Mouse (Mus musculus) spleen, adult 2 months (tissue): ENCODE measurements around the gene Cfap157. TPM values are rescaled to one million over a fixed set of nuclear protein-coding genes. Genes with fewer than 3 reads are reported as not detected.

Experiments
- DNase-seq, 2 experiments: peaks; one replicate each; pipeline versions ENCODE4 v3.0.0 to v3.0.0-alpha.2; 2012 to 2021; ENCODE audit warnings: low spot score in 2 of 2, low read depth in 1 of 2
- H3K27ac ChIP-seq: fragments of 200-500 bp; 2 replicates; pipeline ENCODE4 v1.5.1; 2012; ENCODE audit warnings: low read length, inconsistent platforms; ENCODE audit not compliant: insufficient read depth
- H3K27me3 ChIP-seq: fragments of 200-500 bp; 2 replicates; pipeline ENCODE4 v1.6.1; 2012; ENCODE audit warnings: mild to moderate bottlenecking, moderate library complexity, low read length, inconsistent platforms; ENCODE audit not compliant: control insufficient read depth, insufficient read depth
- H3K36me3 ChIP-seq: fragments of 200-500 bp; 2 replicates; pipeline ENCODE4 v1.6.1; 2012; ENCODE audit warnings: mild to moderate bottlenecking, low read length, inconsistent platforms; ENCODE audit not compliant: control insufficient read depth, insufficient read depth
- H3K4me1 ChIP-seq: fragments of 200-500 bp; 2 replicates; pipeline ENCODE4 v1.6.1; 2011; ENCODE audit warnings: inconsistent platforms; ENCODE audit not compliant: control insufficient read depth, insufficient read depth, insufficient read length
- H3K4me3 ChIP-seq: fragments of 200-500 bp; 2 replicates; pipeline ENCODE4 v1.5.1; 2011; ENCODE audit warnings: mild to moderate bottlenecking, inconsistent platforms; ENCODE audit not compliant: insufficient read depth, insufficient read length; ENCODE audit errors: extremely low read depth
- CTCF ChIP-seq: fragments of 200-500 bp; IDR thresholded peaks from 2 replicates; pipeline ENCODE4 v1.5.1; 2011; ENCODE audit warnings: mild to moderate bottlenecking, inconsistent platforms; ENCODE audit not compliant: insufficient read depth, insufficient read length, insufficient replicate concordance; ENCODE audit errors: extremely low read depth
- POLR2A ChIP-seq: fragments of 200-500 bp; IDR thresholded peaks from 2 replicates; pipeline ENCODE4 v1.6.1; 2011; ENCODE audit warnings: low read depth, low read length, inconsistent platforms
- WGBS: fragments of 180-500 bp; shearing (Covaris S2); methylation state at CpG from one replicate; pipeline ENCODE4 v1.1.7; 2018; 5-methylcytosine and 5-hydroxymethylcytosine counted together
- polyA plus RNA-seq: library from polyadenylated mRNA; depleted of rRNA; stranded (reverse); fragments of >200 nt; gene quantifications from 2 replicates; pipeline ENCODE4 v1.2.3, GENCODE M21; 2012

The Cfap157 gene
- polyA plus RNA-seq, 1 experiment: not detected

GRCm38 (mm10) chr2:32771886-32772285 is 12.3 kb downstream of the Cfap157 start:
- H3K4me1 ChIP-seq: peaks cover 5% of the 10 kb centered on the region
- 60% methylated on average over 12 of the region's 12 CpGs for WGBS
- DNase-seq: no peak
- no peaks in the 10 kb centered on the region for H3K27me3 ChIP-seq
- no peak for TF ChIP-seq POLR2A
- no peak for TF ChIP-seq CTCF
- H3K36me3 ChIP-seq: no peaks in the 10 kb centered on the region
- no peak overlapping the region for H3K27ac ChIP-seq
- no peak overlapping the region for H3K4me3 ChIP-seq

- no peak for DNase-seq
- Histone ChIP-seq H3K4me1 (no peaks in the 10 kb centered on the region), H3K27ac (no peak overlapping the region), H3K27me3 (no peaks in the 10 kb centered on the region), H3K4me3 (no peak overlapping the region), H3K36me3 (no peaks in the 10 kb centered on the region)
- 89% methylated on average over 5 of the region's 5 CpGs for WGBS
- TF ChIP-seq CTCF: no peak
- TF ChIP-seq POLR2A: no peak
Observed at GRCm38 (mm10) chr2:32769327-32770085, 14.7 kb downstream of the Cfap157 start.

DNA sequence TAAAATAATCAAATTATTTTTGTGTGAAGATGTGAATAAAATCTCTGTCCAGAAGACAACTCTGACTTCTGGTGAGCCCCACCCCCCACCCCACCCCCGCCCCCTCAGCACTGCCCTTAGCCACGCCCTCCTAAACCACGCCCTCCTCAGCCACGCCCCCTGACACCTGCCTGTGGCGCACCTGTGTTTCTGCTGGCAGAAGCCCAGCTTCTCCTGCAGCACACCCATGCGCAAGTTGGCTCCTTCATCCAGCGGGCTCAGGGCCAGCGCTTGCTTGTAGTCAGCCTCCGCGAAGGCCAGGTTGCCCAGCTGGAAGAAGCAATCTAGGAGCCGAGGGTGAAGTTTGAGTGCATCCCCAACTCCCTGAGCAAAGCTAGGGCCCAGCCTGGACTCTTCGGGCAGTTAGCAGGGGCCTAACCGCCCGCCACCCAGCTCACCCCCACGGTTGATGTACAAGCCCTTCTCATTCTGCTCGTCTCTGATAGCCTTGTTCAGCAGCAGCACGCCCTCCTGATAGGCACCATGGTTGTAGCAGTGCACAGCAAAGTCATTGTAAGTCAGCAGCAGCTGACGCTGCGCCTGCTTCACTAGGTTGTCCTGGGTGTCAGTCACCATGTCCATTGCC is 15.5 kb downstream of the Cfap157 start:
- Histone ChIP-seq H3K4me1 (no peaks in the 10 kb centered on the region), H3K36me3 (no peaks in the 10 kb centered on the region), H3K27me3 (no peaks in the 10 kb centered on the region), H3K27ac (no peak overlapping the region), H3K4me3 (no peak overlapping the region)
- DNase-seq: no peak
- TF ChIP-seq CTCF (no peak), POLR2A (no peak)
- WGBS: 81% methylated on average over 19 of the region's 19 CpGs

- Histone ChIP-seq H3K27me3 (no peaks in the 10 kb centered on the region), H3K4me3 (no peak overlapping the region), H3K4me1 (no peaks in the 10 kb centered on the region), H3K27ac (no peak overlapping the region), H3K36me3 (peaks cover 1% of the 10 kb centered on the region; the same call in 1 of the 2 replicates)
- 72% methylated on average over 12 of the region's 12 CpGs for WGBS
- TF ChIP-seq POLR2A: no peak
- TF ChIP-seq CTCF: no peak
- no peak for DNase-seq
Observed at GRCm38 (mm10) chr2:32767241-32767640, 17.0 kb downstream of the Cfap157 start.

GRCm38 (mm10) chr2:32763353-32763752 is 20.9 kb downstream of the Cfap157 start:
- Histone ChIP-seq H3K4me1 (no peaks in the 10 kb centered on the region), H3K27me3 (no peaks in the 10 kb centered on the region), H3K27ac (no peak overlapping the region), H3K4me3 (no peak overlapping the region), H3K36me3 (peaks cover 14% of the 10 kb centered on the region; the same call in 1 of the 2 replicates)
- no peak for DNase-seq
- TF ChIP-seq CTCF (no peak), POLR2A (no peak)
- WGBS: 79% methylated on average over 3 of the region's 3 CpGs

- TF ChIP-seq POLR2A (no peak), CTCF (no peak)
Observed at GRCm38 (mm10) chr2:32761859-32762258, 22.4 kb downstream of the Cfap157 start.

DNA sequence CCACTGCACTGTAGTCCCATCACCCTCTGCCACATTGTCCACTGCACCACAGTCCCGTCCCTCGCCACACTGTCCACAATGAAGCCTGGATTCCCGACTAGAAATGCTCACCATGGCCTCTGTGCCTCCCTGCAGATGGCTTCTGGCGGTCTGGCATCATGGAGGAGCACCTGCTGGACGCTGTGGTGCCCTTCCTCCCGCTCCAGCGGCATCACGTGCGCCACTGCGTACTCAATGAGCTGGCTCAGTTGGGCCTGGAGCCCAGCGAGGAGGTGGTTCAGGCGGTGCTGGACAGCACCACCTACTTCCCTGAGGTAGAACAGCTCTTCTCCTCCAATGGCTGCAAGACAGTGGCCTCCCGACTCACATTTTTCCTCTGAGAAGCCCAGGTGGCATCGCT is 22.9 kb downstream of the Cfap157 start:
- 92% methylated on average over 14 of the region's 14 CpGs for WGBS
- Histone ChIP-seq H3K4me1 (no peaks in the 10 kb centered on the region), H3K27ac (no peak overlapping the region), H3K36me3 (peaks cover 14% of the 10 kb centered on the region; the same call in 1 of the 2 replicates), H3K27me3 (no peaks in the 10 kb centered on the region), H3K4me3 (no peak overlapping the region)
- DNase-seq: no peak
- no peak for TF ChIP-seq POLR2A
- no peak for TF ChIP-seq CTCF

More at GRCm38 (mm10) chr2:32761859-32762258, 22.4 kb downstream of the Cfap157 start:
- no peak overlapping the region for H3K27ac ChIP-seq
- WGBS: 98% methylated on average over 4 of the region's 4 CpGs
- H3K27me3 ChIP-seq: no peaks in the 10 kb centered on the region
- H3K4me1 ChIP-seq: no peaks in the 10 kb centered on the region
- no peak overlapping the region for H3K4me3 ChIP-seq
- DNase-seq: no peak
- H3K36me3 ChIP-seq: peaks cover 14% of the 10 kb centered on the region; the same call in 1 of the 2 replicates
